Mouse (Mus musculus) liver, adult 2 months (tissue): ENCODE data around the gene Cpne6.

Source experiments
- CTCF ChIP-seq: fragments of 200-500 bp; IDR thresholded peaks from 2 replicates; pipeline ENCODE4 v1.5.1; 2011; ENCODE audit warnings: low read depth, low read length, control low read depth
- POLR2A ChIP-seq: fragments of 200-500 bp; IDR thresholded peaks from 2 replicates; pipeline ENCODE4 v1.6.1; 2011; ENCODE audit warnings: low read length, control low read depth; ENCODE audit not compliant: insufficient read depth; ENCODE audit errors: extremely low read depth

GRCm38 (mm10) chr14:55511037-55511436, 792 bp downstream of the Cpne6 start:
- TF ChIP-seq POLR2A, result no peak
- no peak for TF ChIP-seq CTCF
